ENCODE assay signal across 8 mouse cellular contexts in the genomic region with DNA sequence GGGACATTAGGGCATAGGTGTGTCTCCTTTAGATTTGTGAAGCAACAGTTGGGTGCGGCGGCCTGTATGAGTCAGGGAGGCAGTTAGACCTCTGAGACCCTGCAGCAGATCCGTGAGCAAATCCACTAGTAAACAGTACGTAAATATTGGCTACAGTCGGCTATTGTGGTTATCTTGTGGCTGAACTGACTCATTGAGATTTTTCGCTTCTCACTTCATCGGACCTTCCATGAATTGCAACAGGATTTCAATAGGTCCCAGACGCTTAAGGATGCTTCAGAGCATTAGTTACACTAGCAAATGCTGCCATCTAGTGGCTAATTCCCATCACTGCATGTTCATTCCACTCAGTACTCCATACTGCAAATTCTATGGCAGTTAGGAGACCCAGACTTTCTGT.
DNase-seq lines count a peak whose midpoint lies in the region; ATAC-seq and TF ChIP-seq lines count a peak whose summit lies in the region.

No protein-coding gene starts in this region.

- no peaks in the 10 kb centered on the region for H3K9me3 ChIP-seq in heart, embryonic 12.5 days (replicated peaks)
- no peaks in the 10 kb centered on the region for H3K9me3 ChIP-seq in intestine, embryonic 14.5 days (ENCODE audit: control insufficient read depth, low read length)
- no peaks in the 10 kb centered on the region for H3K9me3 ChIP-seq in midbrain, embryonic 10.5 days (replicated peaks)

- no peak overlapping the region for H3K27ac ChIP-seq in heart, adult 2 months
- H3K27ac ChIP-seq in heart, embryonic 12.5 days (ENCODE audit: poor library complexity, severe bottlenecking) = no peak overlapping the region
- H3K27ac ChIP-seq in intestine, embryonic 14.5 days (ENCODE audit: low read depth) = no peak overlapping the region
- H3K27ac ChIP-seq in midbrain, embryonic 10.5 days (replicated peaks) = no peak overlapping the region

- H3K9ac ChIP-seq in heart, adult 2 months (ENCODE audit: low read depth, low read length) = no peak overlapping the region
- no peak overlapping the region for H3K9ac ChIP-seq in heart, embryonic 12.5 days
- H3K9ac ChIP-seq in intestine, embryonic 14.5 days (ENCODE audit: low read length) = no peak overlapping the region

- intact Hi-C loops in heart, adult 2 months (cut with DNase I) = loop anchor here (1.0 to 5.0 kb wide), 2 partner anchors 1017 to 1537 kb away; a partner anchor contains a TSS

- H3K36me3 ChIP-seq in heart, adult 2 months (ENCODE audit: control insufficient read depth, insufficient read depth, low read length) = no peaks in the 10 kb centered on the region
- no peaks in the 10 kb centered on the region for H3K36me3 ChIP-seq in heart, embryonic 12.5 days
- no peaks in the 10 kb centered on the region for H3K36me3 ChIP-seq in intestine, embryonic 14.5 days (ENCODE audit: control insufficient read depth, insufficient read depth, low read length)
- no peaks in the 10 kb centered on the region for H3K36me3 ChIP-seq in midbrain, embryonic 10.5 days

- 29% methylated on average over 8 of the region's 8 CpGs for WGBS in heart, adult 2 months
- 34% methylated on average over 8 of the region's 8 CpGs for WGBS in heart, embryonic 12.5 days
- 36% methylated on average over 8 of the region's 8 CpGs for WGBS in intestine, embryonic 14.5 days
- 46% methylated on average over 8 of the region's 8 CpGs for WGBS in midbrain, embryonic 10.5 days

- no peaks in the 10 kb centered on the region for H3K4me1 ChIP-seq in heart, adult 2 months (ENCODE audit: control insufficient read depth, insufficient read depth, low read length)
- H3K4me1 ChIP-seq in heart, embryonic 12.5 days (replicated peaks) = no peaks in the 10 kb centered on the region
- H3K4me1 ChIP-seq in intestine, embryonic 14.5 days (replicated peaks; ENCODE audit: control insufficient read depth, insufficient read depth, low read length) = no peaks in the 10 kb centered on the region; the same call in 1 of the 2 replicates
- no peaks in the 10 kb centered on the region for H3K4me1 ChIP-seq in midbrain, embryonic 10.5 days

- H3K79me2 ChIP-seq in heart, adult 2 months (replicated peaks; ENCODE audit: control insufficient read depth, insufficient read depth, low read length) = no peaks in the 10 kb centered on the region

- no peak overlapping the region for H3K4me3 ChIP-seq in heart, adult 2 months
- H3K4me3 ChIP-seq in heart, embryonic 12.5 days = no peak overlapping the region
- no peak overlapping the region for H3K4me3 ChIP-seq in intestine, embryonic 14.5 days (ENCODE audit: low read depth, low read length)
- H3K4me3 ChIP-seq in midbrain, embryonic 10.5 days = no peak overlapping the region

- no peak for ATAC-seq in heart, embryonic 12.5 days (ENCODE audit: insufficient number of reproducible peaks, low FRiP score)
- peak; percentile 83; the same call in 1 of the 2 replicates for ATAC-seq in intestine, embryonic 14.5 days (replicated peaks; ENCODE audit: low FRiP score, low TSS enrichment, low read depth)

- peak; percentile 98 for TF ChIP-seq CTCF in heart, adult 2 months (IDR thresholded peaks at IDR 0.05)

- H3K4me2 ChIP-seq in heart, embryonic 12.5 days = no peak overlapping the region
- no peak overlapping the region for H3K4me2 ChIP-seq in intestine, embryonic 14.5 days (ENCODE audit: low read length)

- TF ChIP-seq POLR2A in heart, adult 2 months (IDR thresholded peaks at IDR 0.05; ENCODE audit: insufficient read depth, low read depth, low read length) = no peak

- peak; percentile 18 to 22 for DNase-seq in heart, adult 2 months
- DNase-seq in cerebellum, postnatal 25 days = peak; percentile 54 to 76
- DNase-seq in frontal cortex, postnatal 25 days (ENCODE audit: low spot score in 2 of 2) = peak; percentile 35 to 62
- peak; percentile 81 for DNase-seq in intestine, embryonic 14.5 days (ENCODE audit: low spot score)
- peak; percentile 20 to 23 for DNase-seq in left cerebral cortex, adult 8-10 months (ENCODE audit: low spot score in 2 of 2)
- peak; percentile 55 for DNase-seq in midbrain, embryonic 10.5 days (ENCODE audit: low spot score)
- peak; percentile 24 to 30 for DNase-seq in right cerebral cortex, postnatal 36 days (ENCODE audit: low spot score in 2 of 2)

- H3K27me3 ChIP-seq in heart, adult 2 months (ENCODE audit: control insufficient read depth, insufficient read depth, low read length) = no peaks in the 10 kb centered on the region
- H3K27me3 ChIP-seq in heart, embryonic 12.5 days (replicated peaks) = 0 out of 2 replicates have a peak, but pooled peaks cover 3% of the 10 kb centered on the region
- H3K27me3 ChIP-seq in intestine, embryonic 14.5 days (replicated peaks; ENCODE audit: control insufficient read depth, insufficient read depth, low read length) = no peaks in the 10 kb centered on the region
- no peaks in the 10 kb centered on the region for H3K27me3 ChIP-seq in midbrain, embryonic 10.5 days (ENCODE audit: low read depth, poor library complexity, severe bottlenecking)

- TF ChIP-seq EP300 in heart, adult 2 months (IDR thresholded peaks at IDR 0.05; ENCODE audit: insufficient read depth, low read depth, low read length) = no peak

Comparison
In these comparisons a context has a peak if more than half of its experiments do, and no peak if none do; other contexts are left out.
1. DNase-seq: peak in every context shown above with its lines; median percentile 81 in intestine, embryonic 14.5 days; 65 in cerebellum, postnatal 25 days; 55 in midbrain, embryonic 10.5 days; 48 in frontal cortex, postnatal 25 days; 27 in right cerebral cortex, postnatal 36 days; 22 in left cerebral cortex, adult 8-10 months; 20 in heart, adult 2 months.